Mouse (Mus musculus) E14TG2a.4 (cell line): ENCODE measurements around the gene Zfp36l2.
"Not testable (repeated sequence)": the region's sequence is repeated elsewhere in the genome, so short reads cannot be mapped to it uniquely, and the experiment has no call there.

Source experiments
- CTCF ChIP-seq: conservative IDR thresholded peaks from 2 replicates; pipeline ENCODE4 v1.5.1; 2014; ENCODE audit warnings: low read length
- NANOG ChIP-seq: IDR thresholded peaks from 2 replicates; pipeline ENCODE4 v1.6.1; 2014; ENCODE audit warnings: borderline replicate concordance, low read length, mixed read lengths

DNA sequence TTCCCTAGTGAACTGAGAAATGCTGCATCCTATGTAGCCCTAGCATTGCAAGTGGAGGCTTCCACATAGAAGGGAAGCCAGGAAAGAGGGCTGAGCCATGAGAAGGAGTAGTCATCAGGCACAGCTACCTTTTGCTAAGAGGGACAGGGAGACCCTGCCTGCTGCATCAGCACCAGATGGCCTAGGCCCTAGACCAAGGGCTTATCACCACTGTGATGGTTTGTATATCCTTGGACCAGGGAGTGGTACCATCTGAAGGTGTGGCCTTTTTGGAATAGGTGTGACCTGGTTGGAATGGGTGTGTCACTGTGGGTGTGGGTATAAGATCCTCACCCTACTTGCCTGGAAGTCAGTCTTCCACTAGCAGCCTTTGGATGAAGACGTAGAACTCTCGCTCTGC lies 31.1 kb upstream of the Zfp36l2 start:
- TF ChIP-seq CTCF, NANOG: not testable (repeated sequence)
